Mouse (Mus musculus): ENCODE measurements around the gene Scfd2. TPM values are rescaled to one million over a fixed set of nuclear protein-coding genes. Genes with fewer than 3 reads are reported as not detected.

The Scfd2 gene
- polyA plus RNA-seq, 1 experiment from 2014 or later, result 14.4 TPM

- H3K27ac ChIP-seq (replicated peaks in 1 of 2; ENCODE audit: control insufficient read depth in 1 of 2, insufficient read depth in 1 of 2, low read depth in 2 of 2, low read length in 2 of 2), result no peak overlapping the region
- WGBS, result 73% methylated on average over 2 of the region's 2 CpGs
These were observed 188.5 kb downstream of the Scfd2 start for GRCm38 (mm10) chr5:74343045-74343444.

GRCm38 (mm10) chr5:74342557-74342956, 189.0 kb downstream of the Scfd2 start:
- Histone ChIP-seq H3K27ac (replicated peaks in 1 of 2; ENCODE audit: control insufficient read depth in 1 of 2, insufficient read depth in 1 of 2, low read depth in 2 of 2, low read length in 2 of 2) (no peak overlapping the region), H3K36me3 (ENCODE audit: control insufficient read depth, insufficient read depth, low read length) (no peaks in the 10 kb centered on the region), H3K9ac (ENCODE audit: low read length) (no peak overlapping the region), H3K27me3 (ENCODE audit: control insufficient read depth, insufficient read depth, low read length) (no peaks in the 10 kb centered on the region), H3K4me2 (ENCODE audit: low read length) (no peak overlapping the region), H3K9me3 (ENCODE audit: control insufficient read depth, low read length) (no peaks in the 10 kb centered on the region), H3K4me3 (ENCODE audit: control insufficient read depth in 1 of 2, insufficient read depth in 1 of 2, low read depth in 1 of 2, low read length in 2 of 2) (no peak overlapping the region), H3K4me1 (ENCODE audit: control insufficient read depth in 2 of 2, insufficient read depth in 2 of 2, low read length in 2 of 2) (peaks cover 6 to 11% of the 10 kb centered on the region in 2 experiments)
- no peak for ATAC-seq (ENCODE audit: insufficient number of reproducible peaks, insufficient read depth, low FRiP score, low read depth)

More at GRCm38 (mm10) chr5:74343045-74343444, 188.5 kb downstream of the Scfd2 start:
- Histone ChIP-seq H3K9ac (ENCODE audit: low read length) (no peak overlapping the region), H3K4me3 (ENCODE audit: control insufficient read depth in 1 of 2, insufficient read depth in 1 of 2, low read depth in 1 of 2, low read length in 2 of 2) (no peak overlapping the region), H3K27me3 (ENCODE audit: control insufficient read depth, insufficient read depth, low read length) (no peaks in the 10 kb centered on the region), H3K4me1 (ENCODE audit: control insufficient read depth in 2 of 2, insufficient read depth in 2 of 2, low read length in 2 of 2) (peaks cover 5 to 11% of the 10 kb centered on the region in 2 experiments), H3K4me2 (ENCODE audit: low read length) (no peak overlapping the region), H3K36me3 (ENCODE audit: control insufficient read depth, insufficient read depth, low read length) (no peaks in the 10 kb centered on the region), H3K9me3 (ENCODE audit: control insufficient read depth, low read length) (no peaks in the 10 kb centered on the region)
- no peak for ATAC-seq (ENCODE audit: insufficient number of reproducible peaks, insufficient read depth, low FRiP score, low read depth)

- no peaks in the 10 kb centered on the region for H3K9me3 ChIP-seq (ENCODE audit: control insufficient read depth, low read length)
- no peak for ATAC-seq (ENCODE audit: insufficient number of reproducible peaks, insufficient read depth, low FRiP score, low read depth)
- no peak overlapping the region for H3K9ac ChIP-seq (ENCODE audit: low read length)
- H3K4me1 ChIP-seq (ENCODE audit: control insufficient read depth in 2 of 2, insufficient read depth in 2 of 2, low read length in 2 of 2), result peaks cover 10 to 20% of the 10 kb centered on the region in 2 experiments
- H3K4me2 ChIP-seq (ENCODE audit: low read length), result no peak overlapping the region
- no peaks in the 10 kb centered on the region for H3K27me3 ChIP-seq (ENCODE audit: control insufficient read depth, insufficient read depth, low read length)
- H3K27ac ChIP-seq (replicated peaks in 1 of 2; ENCODE audit: control insufficient read depth in 1 of 2, insufficient read depth in 1 of 2, low read depth in 2 of 2, low read length in 2 of 2), result no peak overlapping the region
- H3K36me3 ChIP-seq (ENCODE audit: control insufficient read depth, insufficient read depth, low read length), result no peaks in the 10 kb centered on the region
- WGBS, result 93% methylated on average over 3 of the region's 3 CpGs
- no peak overlapping the region for H3K4me3 ChIP-seq (ENCODE audit: control insufficient read depth in 1 of 2, insufficient read depth in 1 of 2, low read depth in 1 of 2, low read length in 2 of 2)
These were observed 194.1 kb downstream of the Scfd2 start for GRCm38 (mm10) chr5:74337491-74337890.

GRCm38 (mm10) chr5:74336780-74337179, 194.8 kb downstream of the Scfd2 start:
- no peak overlapping the region for H3K27ac ChIP-seq (replicated peaks in 1 of 2; ENCODE audit: control insufficient read depth in 1 of 2, insufficient read depth in 1 of 2, low read depth in 2 of 2, low read length in 2 of 2)
- H3K36me3 ChIP-seq (ENCODE audit: control insufficient read depth, insufficient read depth, low read length), result no peaks in the 10 kb centered on the region
- H3K4me1 ChIP-seq (ENCODE audit: control insufficient read depth in 2 of 2, insufficient read depth in 2 of 2, low read length in 2 of 2), result peaks cover 10 to 20% of the 10 kb centered on the region in 2 experiments
- no peak overlapping the region for H3K4me3 ChIP-seq (ENCODE audit: control insufficient read depth in 1 of 2, insufficient read depth in 1 of 2, low read depth in 1 of 2, low read length in 2 of 2)
- no peak overlapping the region for H3K4me2 ChIP-seq (ENCODE audit: low read length)
- H3K9ac ChIP-seq (ENCODE audit: low read length), result no peak overlapping the region
- WGBS, result 59% methylated on average over 12 of the region's 12 CpGs
- no peak for ATAC-seq (ENCODE audit: insufficient number of reproducible peaks, insufficient read depth, low FRiP score, low read depth)
- H3K27me3 ChIP-seq (ENCODE audit: control insufficient read depth, insufficient read depth, low read length), result no peaks in the 10 kb centered on the region
- H3K9me3 ChIP-seq (ENCODE audit: control insufficient read depth, low read length), result no peaks in the 10 kb centered on the region

GRCm38 (mm10) chr5:74333258-74333657, 198.3 kb downstream of the Scfd2 start:
- no peak for ATAC-seq (ENCODE audit: insufficient number of reproducible peaks, insufficient read depth, low FRiP score, low read depth)
- 52% methylated on average over 3 of the region's 3 CpGs for WGBS
- Histone ChIP-seq H3K4me3 (ENCODE audit: control insufficient read depth in 1 of 2, insufficient read depth in 1 of 2, low read depth in 1 of 2, low read length in 2 of 2) (no peak overlapping the region), H3K4me1 (ENCODE audit: control insufficient read depth in 2 of 2, insufficient read depth in 2 of 2, low read length in 2 of 2) (peaks cover 8 to 14% of the 10 kb centered on the region in 2 experiments), H3K27ac (replicated peaks in 1 of 2; ENCODE audit: control insufficient read depth in 1 of 2, insufficient read depth in 1 of 2, low read depth in 2 of 2, low read length in 2 of 2) (no peak overlapping the region), H3K9ac (ENCODE audit: low read length) (no peak overlapping the region), H3K9me3 (ENCODE audit: control insufficient read depth, low read length) (no peaks in the 10 kb centered on the region), H3K4me2 (ENCODE audit: low read length) (no peak overlapping the region), H3K36me3 (ENCODE audit: control insufficient read depth, insufficient read depth, low read length) (no peaks in the 10 kb centered on the region), H3K27me3 (ENCODE audit: control insufficient read depth, insufficient read depth, low read length) (no peaks in the 10 kb centered on the region)

GRCm38 (mm10) chr5:74326228-74326627, 205.3 kb downstream of the Scfd2 start:
- WGBS, result 93% methylated on average over 6 of the region's 6 CpGs
- peaks cover 6 to 13% of the 10 kb centered on the region in 2 experiments for H3K4me1 ChIP-seq (ENCODE audit: control insufficient read depth in 2 of 2, insufficient read depth in 2 of 2, low read length in 2 of 2)
- H3K27me3 ChIP-seq (ENCODE audit: control insufficient read depth, insufficient read depth, low read length), result no peaks in the 10 kb centered on the region
- ATAC-seq (ENCODE audit: insufficient number of reproducible peaks, insufficient read depth, low FRiP score, low read depth), result no peak
- no peak overlapping the region for H3K4me2 ChIP-seq (ENCODE audit: low read length)
- no peak overlapping the region for H3K4me3 ChIP-seq (ENCODE audit: control insufficient read depth in 1 of 2, insufficient read depth in 1 of 2, low read depth in 1 of 2, low read length in 2 of 2)
- H3K27ac ChIP-seq (replicated peaks in 1 of 2; ENCODE audit: control insufficient read depth in 1 of 2, insufficient read depth in 1 of 2, low read depth in 2 of 2, low read length in 2 of 2), result no peak overlapping the region
- no peaks in the 10 kb centered on the region for H3K36me3 ChIP-seq (ENCODE audit: control insufficient read depth, insufficient read depth, low read length)
- no peak overlapping the region for H3K9ac ChIP-seq (ENCODE audit: low read length)
- H3K9me3 ChIP-seq (ENCODE audit: control insufficient read depth, low read length), result no peaks in the 10 kb centered on the region

- 75% methylated on average over 10 of the region's 10 CpGs for WGBS
- peaks cover 0 to 2% of the 10 kb centered on the region in 2 experiments; a peak in 2 of 4 replicates for H3K4me1 ChIP-seq (ENCODE audit: control insufficient read depth in 2 of 2, insufficient read depth in 2 of 2, low read length in 2 of 2)
- no peaks in the 10 kb centered on the region for H3K36me3 ChIP-seq (ENCODE audit: control insufficient read depth, insufficient read depth, low read length)
- H3K4me3 ChIP-seq (ENCODE audit: control insufficient read depth in 1 of 2, insufficient read depth in 1 of 2, low read depth in 1 of 2, low read length in 2 of 2), result no peak overlapping the region
- ATAC-seq (ENCODE audit: insufficient number of reproducible peaks, insufficient read depth, low FRiP score, low read depth), result no peak
- H3K27me3 ChIP-seq (ENCODE audit: control insufficient read depth, insufficient read depth, low read length), result no peaks in the 10 kb centered on the region
- H3K27ac ChIP-seq (replicated peaks in 1 of 2; ENCODE audit: control insufficient read depth in 1 of 2, insufficient read depth in 1 of 2, low read depth in 2 of 2, low read length in 2 of 2), result no peak overlapping the region
- no peaks in the 10 kb centered on the region for H3K9me3 ChIP-seq (ENCODE audit: control insufficient read depth, low read length)
- H3K4me2 ChIP-seq (ENCODE audit: low read length), result no peak overlapping the region
- no peak overlapping the region for H3K9ac ChIP-seq (ENCODE audit: low read length)
These were observed 210.4 kb downstream of the Scfd2 start for GRCm38 (mm10) chr5:74321010-74321746.

GRCm38 (mm10) chr5:74319551-74319950, 212.0 kb downstream of the Scfd2 start:
- no peaks in the 10 kb centered on the region for H3K36me3 ChIP-seq (ENCODE audit: control insufficient read depth, insufficient read depth, low read length)
- 73% methylated on average over 2 of the region's 2 CpGs for WGBS
- no peak overlapping the region for H3K4me2 ChIP-seq (ENCODE audit: low read length)
- no peak overlapping the region for H3K27ac ChIP-seq (replicated peaks in 1 of 2; ENCODE audit: control insufficient read depth in 1 of 2, insufficient read depth in 1 of 2, low read depth in 2 of 2, low read length in 2 of 2)
- no peak overlapping the region for H3K9ac ChIP-seq (ENCODE audit: low read length)
- H3K9me3 ChIP-seq (ENCODE audit: control insufficient read depth, low read length), result no peaks in the 10 kb centered on the region
- no peaks in the 10 kb centered on the region for H3K27me3 ChIP-seq (ENCODE audit: control insufficient read depth, insufficient read depth, low read length)
- peaks cover 0 to 6% of the 10 kb centered on the region in 2 experiments; a peak in 3 of 4 replicates for H3K4me1 ChIP-seq (ENCODE audit: control insufficient read depth in 2 of 2, insufficient read depth in 2 of 2, low read length in 2 of 2)
- no peak for ATAC-seq (ENCODE audit: insufficient number of reproducible peaks, insufficient read depth, low FRiP score, low read depth)
- H3K4me3 ChIP-seq (ENCODE audit: control insufficient read depth in 1 of 2, insufficient read depth in 1 of 2, low read depth in 1 of 2, low read length in 2 of 2), result no peak overlapping the region

Measured in heart, embryonic 14.5 days (tissue).